8 mouse cellular contexts compared by ENCODE assay signal in genomic region chr17:15977374-15978031, GRCm38 (mm10).
DNase-seq lines count a peak whose midpoint lies in the region; ATAC-seq lines count a peak whose summit lies in the region.

No protein-coding gene starts in this region.

- no peaks in the 10 kb centered on the region for H3K36me3 ChIP-seq in embryonic facial prominence, embryonic 12.5 days
- H3K36me3 ChIP-seq in embryonic facial prominence, embryonic 10.5 days (replicated peaks), result no peaks in the 10 kb centered on the region
- H3K36me3 ChIP-seq in hindbrain, embryonic 11.5 days (ENCODE audit: control insufficient read depth, insufficient read depth, low read length), result no peaks in the 10 kb centered on the region
- no peaks in the 10 kb centered on the region for H3K36me3 ChIP-seq in midbrain, embryonic 16.5 days (ENCODE audit: control insufficient read depth, insufficient read depth, low read length)

- H3K4me3 ChIP-seq in embryonic facial prominence, embryonic 12.5 days, result no peak overlapping the region
- no peak overlapping the region for H3K4me3 ChIP-seq in embryonic facial prominence, embryonic 10.5 days
- no peak overlapping the region for H3K4me3 ChIP-seq in hindbrain, embryonic 11.5 days (ENCODE audit: low read depth, low read length)
- H3K4me3 ChIP-seq in midbrain, embryonic 16.5 days (ENCODE audit: low read depth, low read length), result no peak overlapping the region

- no peak overlapping the region for H3K27ac ChIP-seq in embryonic facial prominence, embryonic 12.5 days
- H3K27ac ChIP-seq in embryonic facial prominence, embryonic 10.5 days (replicated peaks), result no peak overlapping the region
- H3K27ac ChIP-seq in hindbrain, embryonic 11.5 days (ENCODE audit: low read depth, low read length), result peak overlapping the region; percentile 81
- H3K27ac ChIP-seq in midbrain, embryonic 16.5 days (ENCODE audit: low read length), result peak overlapping the region; percentile 63

- no peaks in the 10 kb centered on the region for H3K9me3 ChIP-seq in embryonic facial prominence, embryonic 12.5 days
- H3K9me3 ChIP-seq in embryonic facial prominence, embryonic 10.5 days, result no peaks in the 10 kb centered on the region
- no peaks in the 10 kb centered on the region for H3K9me3 ChIP-seq in hindbrain, embryonic 11.5 days (ENCODE audit: control insufficient read depth, low read length)
- H3K9me3 ChIP-seq in midbrain, embryonic 16.5 days (replicated peaks; ENCODE audit: control insufficient read depth, low read length, poor library complexity, severe bottlenecking), result no peaks in the 10 kb centered on the region

- DNase-seq in embryonic facial prominence, embryonic 10.5 days (ENCODE audit: low spot score), result no peak
- DNase-seq in embryo, embryonic 11.5 days (ENCODE audit: low read depth, low spot score), result peak; percentile 36
- peak; percentile 77 for DNase-seq in hindbrain, embryonic 11.5 days (ENCODE audit: low spot score)
- DNase-seq in thymus, postnatal 10 days (ENCODE audit: low spot score in 2 of 2), result no peak
- no peak for DNase-seq in yolk sac, embryonic 10.5 days (ENCODE audit: low spot score)
- DNase-seq in frontal cortex, postnatal 36 days (ENCODE audit: low spot score in 2 of 2), result no peak

- WGBS in embryonic facial prominence, embryonic 12.5 days, result 57% methylated on average over 7 of the region's 7 CpGs
- 61% methylated on average over 7 of the region's 7 CpGs for WGBS in embryonic facial prominence, embryonic 10.5 days
- 42% methylated on average over 7 of the region's 7 CpGs for WGBS in hindbrain, embryonic 11.5 days
- WGBS in midbrain, embryonic 16.5 days, result 18% methylated on average over 7 of the region's 7 CpGs

- no peaks in the 10 kb centered on the region for H3K4me1 ChIP-seq in embryonic facial prominence, embryonic 12.5 days
- H3K4me1 ChIP-seq in embryonic facial prominence, embryonic 10.5 days, result no peaks in the 10 kb centered on the region
- no peaks in the 10 kb centered on the region for H3K4me1 ChIP-seq in hindbrain, embryonic 11.5 days (replicated peaks; ENCODE audit: control insufficient read depth, insufficient read depth, low read length)
- 0 out of 2 replicates have a peak, but pooled peaks cover 2% of the 10 kb centered on the region for H3K4me1 ChIP-seq in midbrain, embryonic 16.5 days (ENCODE audit: control insufficient read depth, insufficient read depth, low read length)

- no peak overlapping the region for H3K9ac ChIP-seq in embryonic facial prominence, embryonic 12.5 days
- H3K9ac ChIP-seq in hindbrain, embryonic 11.5 days (ENCODE audit: low read depth, low read length), result no peak overlapping the region
- H3K9ac ChIP-seq in midbrain, embryonic 16.5 days (ENCODE audit: low read depth, low read length), result no peak overlapping the region

- no peak overlapping the region for H3K4me2 ChIP-seq in embryonic facial prominence, embryonic 12.5 days (replicated peaks)
- H3K4me2 ChIP-seq in hindbrain, embryonic 11.5 days (replicated peaks; ENCODE audit: low read depth, low read length), result no peak overlapping the region
- H3K4me2 ChIP-seq in midbrain, embryonic 16.5 days (ENCODE audit: low read length), result no peak overlapping the region

- peak; percentile 52; the same call in 1 of the 2 replicates for ATAC-seq in embryonic facial prominence, embryonic 12.5 days (ENCODE audit: insufficient number of reproducible peaks, insufficient read depth, low FRiP score, low TSS enrichment)
- peak; percentile 96 for ATAC-seq in hindbrain, embryonic 11.5 days (ENCODE audit: low FRiP score)
- ATAC-seq in midbrain, embryonic 16.5 days, result peak; percentile 94

- no peaks in the 10 kb centered on the region for H3K27me3 ChIP-seq in embryonic facial prominence, embryonic 12.5 days
- no peaks in the 10 kb centered on the region for H3K27me3 ChIP-seq in embryonic facial prominence, embryonic 10.5 days (replicated peaks; ENCODE audit: low read depth, poor library complexity, severe bottlenecking)
- H3K27me3 ChIP-seq in hindbrain, embryonic 11.5 days (ENCODE audit: control insufficient read depth, insufficient read depth, low read length), result no peaks in the 10 kb centered on the region
- no peaks in the 10 kb centered on the region for H3K27me3 ChIP-seq in midbrain, embryonic 16.5 days (ENCODE audit: control insufficient read depth, insufficient read depth, low read depth, low read length)

Comparison
In these comparisons a context has a peak if more than half of its experiments do, and no peak if none do; other contexts are left out.
1. H3K27ac ChIP-seq: peak in hindbrain, embryonic 11.5 days (single experiment) and midbrain, embryonic 16.5 days (single experiment); none in embryonic facial prominence, embryonic 12.5 days (single experiment) and embryonic facial prominence, embryonic 10.5 days (single experiment).
2. DNase-seq: peak in embryo, embryonic 11.5 days (single experiment) and hindbrain, embryonic 11.5 days (single experiment); none in embryonic facial prominence, embryonic 10.5 days (single experiment), thymus, postnatal 10 days (0 of 2), yolk sac, embryonic 10.5 days (single experiment) and frontal cortex, postnatal 36 days (0 of 2).
3. Peak in every context shown above with its lines, with median percentiles within 50 percentile points of each other: ATAC-seq.